Mouse (Mus musculus) thymus, adult 2 months (tissue): Measurements from ENCODE around the gene Man1c1. TPM values are rescaled to one million over a fixed set of nuclear protein-coding genes. Genes with fewer than 3 reads are reported as not detected.

ENCODE experiments used
- DNase-seq: peaks from one replicate; pipeline ENCODE4 v3.0.0; 2021
- H3K27ac ChIP-seq: fragments of 200-500 bp; 2 replicates; pipeline ENCODE4 v1.5.1; 2012; ENCODE audit warnings: low read length, control low read depth; ENCODE audit not compliant: control insufficient read depth, insufficient read depth
- H3K27me3 ChIP-seq: fragments of 200-500 bp; 2 replicates; pipeline ENCODE4 v1.6.1; 2012; ENCODE audit warnings: mild to moderate bottlenecking, low read length, moderate library complexity, mixed read lengths; ENCODE audit not compliant: control insufficient read depth, insufficient read depth
- H3K36me3 ChIP-seq: fragments of 200-500 bp; 2 replicates; pipeline ENCODE4 v1.6.1; 2012; ENCODE audit warnings: mild to moderate bottlenecking, low read length, moderate library complexity; ENCODE audit not compliant: control insufficient read depth, insufficient read depth
- H3K4me1 ChIP-seq: fragments of 200-500 bp; replicated peaks from 2 replicates; pipeline ENCODE4 v1.6.1; 2012; ENCODE audit warnings: low read length; ENCODE audit not compliant: control insufficient read depth, insufficient read depth
- H3K4me3 ChIP-seq: fragments of 200-500 bp; 2 replicates; pipeline ENCODE4 v1.5.1; 2012; ENCODE audit warnings: mild to moderate bottlenecking, low read length, control low read depth, moderate library complexity; ENCODE audit not compliant: control insufficient read depth, insufficient read depth
- CTCF ChIP-seq: fragments of 200-500 bp; IDR thresholded peaks from 2 replicates; pipeline ENCODE4 v1.5.1; 2012; ENCODE audit warnings: mild to moderate bottlenecking, control low read depth, low read length, moderate library complexity, borderline replicate concordance; ENCODE audit not compliant: control insufficient read depth, poor library complexity, insufficient read depth; ENCODE audit errors: extremely low read depth
- POLR2A ChIP-seq: fragments of 200-500 bp; IDR thresholded peaks from 2 replicates; pipeline ENCODE4 v1.6.1; 2012; ENCODE audit warnings: mild to moderate bottlenecking, low read length, control low read depth, moderate library complexity; ENCODE audit not compliant: control insufficient read depth, poor library complexity, insufficient read depth; ENCODE audit errors: extremely low read depth
- WGBS: fragments of 180-500 bp; shearing (Covaris S2); methylation state at CpG from one replicate; pipeline ENCODE4 v1.1.7; 2018; 5-methylcytosine and 5-hydroxymethylcytosine counted together
- polyA plus RNA-seq: library from polyadenylated mRNA; depleted of rRNA; stranded (reverse); fragments of >200 nt; gene quantifications from 2 replicates; pipeline ENCODE4 v1.2.3, GENCODE M21; 2012

Gene Man1c1
- polyA plus RNA-seq, 1 experiment = 5.5 TPM

- H3K4me3 ChIP-seq = no peak overlapping the region
- WGBS = 89% methylated on average over 9 of the region's 9 CpGs
- H3K27ac ChIP-seq = no peak overlapping the region
- no peaks in the 10 kb centered on the region for H3K36me3 ChIP-seq
- no peak for DNase-seq
- no peaks in the 10 kb centered on the region for H3K27me3 ChIP-seq
- peaks cover 8% of the 10 kb centered on the region for H3K4me1 ChIP-seq
- no peak for TF ChIP-seq POLR2A
- no peak for TF ChIP-seq CTCF
These were observed 161.4 kb downstream of the Man1c1 start for GRCm38 (mm10) chr4:134542726-134543125.

DNA sequence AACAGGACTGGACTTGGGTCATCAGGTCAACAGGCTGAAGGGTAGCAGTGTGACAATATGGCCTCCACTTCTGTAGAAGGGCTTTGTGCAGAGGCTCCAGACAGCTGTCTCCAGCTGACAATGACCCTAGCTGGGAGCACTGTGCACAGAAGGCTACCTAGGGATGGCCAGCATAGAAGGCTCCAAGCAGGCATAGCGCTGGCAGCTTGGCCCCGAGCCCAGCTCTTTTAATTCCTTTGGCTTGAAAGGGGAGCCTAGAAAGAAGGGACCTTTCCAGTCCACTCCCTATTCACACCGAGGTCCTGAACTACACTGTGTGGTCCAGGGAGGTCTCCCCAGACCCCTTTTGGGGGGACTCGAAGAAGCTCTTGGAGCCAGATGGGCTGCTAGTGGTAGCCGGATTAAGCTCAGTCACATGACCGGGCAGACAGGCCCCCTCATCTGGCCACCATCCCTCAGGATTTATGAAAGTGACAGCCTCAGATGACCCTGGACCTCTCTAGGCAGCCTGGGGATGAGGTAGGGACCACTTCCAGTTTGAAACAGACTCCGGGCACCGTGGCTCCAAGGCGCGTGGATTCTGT is 165.0 kb downstream of the Man1c1 start:
- H3K27ac ChIP-seq = no peak overlapping the region
- peaks cover 6% of the 10 kb centered on the region for H3K4me1 ChIP-seq
- TF ChIP-seq POLR2A (no peak), CTCF (no peak)
- H3K27me3 ChIP-seq = no peaks in the 10 kb centered on the region
- 92% methylated on average over 10 of the region's 10 CpGs for WGBS
- H3K36me3 ChIP-seq = no peaks in the 10 kb centered on the region
- no peak overlapping the region for H3K4me3 ChIP-seq
- DNase-seq = no peak

GRCm38 (mm10) chr4:134535787-134536151 is 168.3 kb downstream of the Man1c1 start:
- H3K4me3 ChIP-seq = peak overlapping the region; percentile 76
- 2% methylated on average over 8 of the region's 8 CpGs for WGBS
- no peak overlapping the region for H3K27ac ChIP-seq
- no peaks in the 10 kb centered on the region for H3K27me3 ChIP-seq
- H3K36me3 ChIP-seq = 0 out of 2 replicates have a peak, but pooled peaks cover under 1% of the 10 kb centered on the region
- peaks cover 11% of the 10 kb centered on the region for H3K4me1 ChIP-seq
- no peak for TF ChIP-seq CTCF
- no peak for TF ChIP-seq POLR2A
- DNase-seq = no peak

DNA sequence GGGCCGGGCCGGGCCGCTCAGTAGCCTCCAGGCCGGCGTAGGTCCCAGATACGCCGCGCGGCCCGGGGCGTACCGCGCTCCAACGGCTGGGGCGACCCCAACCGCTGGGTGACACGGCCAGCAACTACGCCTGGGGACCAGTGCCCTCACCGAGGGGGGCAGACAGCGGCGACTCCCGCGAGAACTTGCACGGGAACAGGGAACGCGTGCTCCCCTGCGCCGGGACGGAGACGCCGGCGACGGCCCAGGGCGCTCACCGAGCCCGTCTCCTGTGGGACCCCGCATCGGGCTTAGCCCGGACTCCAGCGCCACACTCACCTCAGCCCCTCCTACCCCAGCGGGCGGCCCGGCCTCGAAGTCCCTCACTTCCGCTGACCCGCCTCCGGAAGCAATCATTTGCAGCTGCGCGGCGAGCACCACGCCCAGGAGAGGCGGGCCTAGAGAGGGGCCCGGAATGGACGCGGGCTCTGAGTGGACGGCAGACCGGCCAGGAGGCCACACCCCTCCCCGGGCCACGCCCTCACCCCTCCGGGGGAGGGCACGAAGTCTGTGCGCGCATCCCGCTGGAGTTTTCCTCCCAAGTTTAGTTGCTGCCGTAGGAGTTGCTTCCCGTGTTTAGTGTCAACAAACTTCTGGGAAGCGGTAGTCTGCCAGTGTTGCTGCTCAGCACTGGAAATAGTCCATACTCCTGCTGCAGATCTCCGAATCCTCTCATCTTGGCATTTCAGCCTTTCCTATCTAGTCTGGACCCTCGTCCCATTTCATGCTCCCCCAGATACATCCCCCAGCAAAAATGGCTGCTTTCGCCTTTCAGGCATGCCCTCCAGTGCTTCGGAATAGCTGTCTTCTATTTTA is 168.9 kb downstream of the Man1c1 start, which contains the start of gene Mtfr1l:
TSS of gene Mtfr1l (minus strand) at position 456 of the 855 bp plus-strand sequence.
- DNase-seq = peak; percentile 97
- peaks cover 6% of the 10 kb centered on the region for H3K36me3 ChIP-seq
- no peak within 1 kb of the TSS for H3K27ac ChIP-seq
- H3K4me1 ChIP-seq = peaks cover 11% of the 10 kb centered on the region
- TF ChIP-seq POLR2A = peak; percentile 35; the same call in 1 of the 2 replicates
- peak; percentile 56; the same call in 1 of the 2 replicates for TF ChIP-seq CTCF
- peak within 1 kb of the TSS; percentile 76 for H3K4me3 ChIP-seq
- under 1% methylated on average over 66 of the region's 71 CpGs for WGBS
- H3K27me3 ChIP-seq = no peaks in the 10 kb centered on the region

DNA sequence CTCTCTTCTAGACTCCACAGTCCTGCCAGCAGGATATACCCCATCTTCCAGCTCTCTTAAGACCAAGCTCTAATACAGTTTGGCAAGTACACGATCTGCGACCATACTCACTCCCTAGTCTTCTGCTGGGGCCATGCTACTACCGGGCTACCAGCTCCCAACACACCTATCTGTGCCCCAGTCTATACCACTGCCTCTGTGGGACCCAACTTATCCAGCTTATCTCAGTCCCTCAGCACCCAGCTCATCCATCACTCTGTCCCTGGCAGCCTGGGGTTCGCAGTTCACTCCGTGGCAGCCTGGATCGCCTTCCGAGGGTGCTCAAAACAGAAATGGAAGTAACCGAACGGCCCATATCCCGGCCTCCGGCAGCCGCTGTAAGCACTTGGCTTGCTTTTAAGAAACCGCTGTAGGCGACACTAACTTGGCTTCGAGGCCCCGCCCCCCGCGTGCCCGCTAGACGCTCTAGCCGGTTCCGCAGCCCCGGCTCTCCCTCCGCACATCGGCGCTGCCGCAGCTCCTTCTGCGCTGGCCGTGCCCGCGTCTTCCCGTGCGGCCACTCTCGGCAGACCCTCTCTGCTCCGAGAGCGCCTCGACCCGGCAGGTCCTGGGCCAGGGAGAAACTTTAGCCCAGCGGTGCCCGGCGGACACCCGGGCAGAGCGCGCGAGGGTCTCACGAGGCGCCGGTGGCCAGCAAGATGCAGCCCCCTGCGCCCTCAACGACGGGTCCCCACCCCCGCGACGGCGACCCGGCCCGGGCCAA is 169.8 kb downstream of the Man1c1 start:
- peaks cover 15% of the 10 kb centered on the region for H3K36me3 ChIP-seq
- H3K4me1 ChIP-seq = peaks cover 11% of the 10 kb centered on the region
- H3K4me3 ChIP-seq = peak overlapping the region; percentile 76
- TF ChIP-seq CTCF (0 out of 2 replicates have a peak, but pooled peaks have one; percentile 13), POLR2A (no peak)
- 1% methylated on average over 56 of the region's 57 CpGs for WGBS
- H3K27me3 ChIP-seq = no peaks in the 10 kb centered on the region
- no peak overlapping the region for H3K27ac ChIP-seq
- DNase-seq = peak; percentile 82

DNA sequence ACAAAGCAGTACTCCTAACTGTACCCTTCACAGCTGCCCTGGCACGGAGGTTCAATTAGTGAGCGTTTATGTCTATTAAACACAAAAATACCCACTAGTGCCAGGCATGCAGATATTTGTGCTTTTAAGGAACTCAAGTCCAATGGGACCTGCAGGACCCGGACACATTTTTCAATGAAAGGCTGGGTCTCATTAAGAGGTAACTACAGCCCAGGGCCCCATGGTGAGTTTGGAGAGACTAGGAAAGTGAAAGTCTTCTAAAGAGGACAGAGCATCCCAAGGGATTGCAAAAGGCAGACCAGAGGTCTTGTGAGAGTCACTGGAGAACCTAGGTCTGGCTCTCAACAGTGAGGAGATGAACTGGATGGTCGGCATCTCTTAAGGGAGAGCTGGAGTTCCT is 170.7 kb downstream of the Man1c1 start:
- WGBS = 92% methylated on average over 4 of the region's 4 CpGs
- no peak for TF ChIP-seq CTCF
- TF ChIP-seq POLR2A = no peak
- Histone ChIP-seq H3K27me3 (no peaks in the 10 kb centered on the region), H3K36me3 (peaks cover 24% of the 10 kb centered on the region), H3K4me1 (peaks cover 11% of the 10 kb centered on the region), H3K4me3 (no peak overlapping the region), H3K27ac (no peak overlapping the region)
- no peak for DNase-seq
